8 mouse cellular contexts compared by ENCODE assay signal in genomic region chr3:68493170-68493585, GRCm38 (mm10).
DNase-seq lines count a peak whose midpoint lies in the region; ATAC-seq lines count a peak whose summit lies in the region.

No protein-coding gene starts in this region.

- DNase-seq in right cerebral cortex, postnatal 4 days = peak; percentile 11
- DNase-seq in right cerebral cortex, postnatal 14 days = no peak
- DNase-seq in embryonic facial prominence, embryonic 14.5 days (ENCODE audit: low spot score) = peak; percentile 85
- peak; percentile 59 to 65 for DNase-seq in heart, postnatal 14 days
- peak; percentile 73 for DNase-seq in large intestine, adult 2 months (ENCODE audit: low read depth, low spot score)
- DNase-seq in mesoderm, embryonic 11.5 days (ENCODE audit: low read depth, low spot score) = peak; percentile 65
- DNase-seq in MN1 (ENCODE audit: low spot score) = no peak
- no peak for DNase-seq in thymus, postnatal 36 days

- H3K4me3 ChIP-seq in embryonic facial prominence, embryonic 14.5 days (ENCODE audit: low read depth, low read length) = peak overlapping the region; percentile 80

- H3K27ac ChIP-seq in embryonic facial prominence, embryonic 14.5 days (replicated peaks; ENCODE audit: low read depth, low read length) = peak overlapping the region; percentile 89

- WGBS in embryonic facial prominence, embryonic 14.5 days = 2% methylated on average over 7 of the region's 12 CpGs
- under 1% methylated on average over 12 of the region's 12 CpGs for WGBS in large intestine, adult 2 months

- peak overlapping the region; percentile 80 for H3K9ac ChIP-seq in embryonic facial prominence, embryonic 14.5 days (ENCODE audit: low read depth, low read length)

- peak; percentile 35 for ATAC-seq in embryonic facial prominence, embryonic 14.5 days (ENCODE audit: low read depth)

- no peaks in the 10 kb centered on the region; the same call in 1 of the 2 replicates for H3K27me3 ChIP-seq in embryonic facial prominence, embryonic 14.5 days (replicated peaks; ENCODE audit: control insufficient read depth, insufficient read depth, low read length)

- intact Hi-C loops in heart, postnatal 14 days (cut with DNase I) = no loop called here

- peaks cover 30% of the 10 kb centered on the region for H3K4me1 ChIP-seq in embryonic facial prominence, embryonic 14.5 days (ENCODE audit: control insufficient read depth, insufficient read depth, low read length)

- H3K4me2 ChIP-seq in embryonic facial prominence, embryonic 14.5 days (ENCODE audit: low read depth, low read length) = peak overlapping the region; percentile 99

- H3K36me3 ChIP-seq in embryonic facial prominence, embryonic 14.5 days (ENCODE audit: control insufficient read depth, insufficient read depth, low read length) = no peaks in the 10 kb centered on the region

- H3K9me3 ChIP-seq in embryonic facial prominence, embryonic 14.5 days (ENCODE audit: control insufficient read depth, low read length) = no peaks in the 10 kb centered on the region

Comparison
In these comparisons a context has a peak if more than half of its experiments do, and no peak if none do; other contexts are left out.
1. DNase-seq: peak in right cerebral cortex, postnatal 4 days (single experiment), embryonic facial prominence, embryonic 14.5 days (single experiment), heart, postnatal 14 days (2 of 2), large intestine, adult 2 months (single experiment) and mesoderm, embryonic 11.5 days (single experiment); none in right cerebral cortex, postnatal 14 days (single experiment), MN1 (single experiment) and thymus, postnatal 36 days (0 of 2).